Mouse (Mus musculus) forebrain, embryonic 16.5 days (tissue): ENCODE data around the gene Car14. TPM values are rescaled to one million over a fixed set of nuclear protein-coding genes. Genes with fewer than 3 reads are reported as not detected.

Experiments used
- ATAC-seq: fragments of 200-750 bp; cut with Nextera tagmentation; 2 replicates; pipeline ENCODE4 v1.8.0; 2017; ENCODE audit warnings: mild to moderate bottlenecking, moderate library complexity
- H3K27ac ChIP-seq: fragments of 300-500 bp; sonication (generic); 2 replicates; pipeline ENCODE4 v1.5.1; 2014; ENCODE audit warnings: low read length, control low read depth
- H3K27me3 ChIP-seq: fragments of 300-500 bp; sonication (generic); replicated peaks from 2 replicates; pipeline ENCODE4 v1.6.1; 2014; ENCODE audit warnings: low read length; ENCODE audit not compliant: control insufficient read depth, insufficient read depth
- H3K36me3 ChIP-seq: fragments of 300-500 bp; sonication (generic); 2 replicates; pipeline ENCODE4 v1.6.1; 2014; ENCODE audit not compliant: control insufficient read depth, insufficient read depth
- H3K4me1 ChIP-seq: fragments of 300-500 bp; sonication (generic); replicated peaks from 2 replicates; pipeline ENCODE4 v1.6.1; 2014; ENCODE audit warnings: low read length; ENCODE audit not compliant: control insufficient read depth, insufficient read depth
- H3K4me2 ChIP-seq: fragments of 300-500 bp; sonication (generic); 2 replicates; pipeline ENCODE4 v1.6.1; 2014; ENCODE audit warnings: mild to moderate bottlenecking, low read length, control low read depth
- H3K4me3 ChIP-seq: fragments of 300-500 bp; sonication (generic); replicated peaks from 2 replicates; pipeline ENCODE4 v1.5.1; 2014; ENCODE audit warnings: mild to moderate bottlenecking, low read length, control low read depth
- H3K9ac ChIP-seq: fragments of 300-500 bp; sonication (generic); replicated peaks from 2 replicates; pipeline ENCODE4 v1.6.1; 2014; ENCODE audit warnings: low read depth, low read length, control low read depth
- H3K9me3 ChIP-seq: fragments of 300-500 bp; sonication (generic); 2 replicates; pipeline ENCODE4 v1.6.1; 2016; ENCODE audit warnings: low read length; ENCODE audit not compliant: control insufficient read depth
- WGBS: fragments of 180-500 bp; shearing (Covaris S2); extraction: QIAGEN DNeasy Blood & Tissue Kit; methylation state at CpG from one replicate; pipeline ENCODE4 v1.1.7; 2014; 5-methylcytosine and 5-hydroxymethylcytosine counted together
- polyA plus RNA-seq: library from polyadenylated mRNA; unstranded; fragments of >200 nt; fragmentation: Nextera tagmentation; extraction: Ambion mirVana; gene quantifications from 2 replicates; pipeline ENCODE4 v1.2.1, GENCODE M21; 2015

Gene Car14
- polyA plus RNA-seq, 1 experiment from 2014 or later: 9.4 TPM

DNA sequence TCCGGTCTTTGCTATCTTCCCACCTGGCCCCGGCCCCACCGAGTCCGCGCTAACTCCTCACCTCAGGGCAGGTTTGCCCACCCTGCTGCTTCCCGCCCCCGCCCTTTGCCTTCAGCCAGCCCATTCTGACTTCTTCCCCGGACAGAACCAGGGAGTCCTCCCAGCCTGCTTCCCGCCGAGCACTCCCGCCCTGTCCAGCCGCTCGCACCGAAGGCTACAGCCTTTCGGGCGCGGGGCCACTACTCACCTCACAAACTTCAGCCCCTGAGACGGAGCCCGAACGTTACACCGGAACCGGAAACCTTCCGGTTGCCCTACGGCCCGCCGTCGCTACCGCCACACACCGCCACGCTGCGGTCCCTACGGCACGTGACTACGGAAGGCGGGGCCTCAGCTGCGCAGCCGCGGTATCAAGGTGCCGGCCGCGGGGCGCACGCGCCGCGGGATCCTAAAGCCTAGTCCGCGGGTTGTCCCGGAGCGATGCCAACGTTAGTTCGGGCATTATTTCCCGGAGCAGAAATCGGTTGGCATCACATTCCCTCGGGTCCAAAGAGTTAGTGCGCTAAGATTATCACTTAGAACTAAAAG is 48.9 kb downstream of the Car14 start, which contains the start of gene Prpf3:
Gene Prpf3, minus strand, starts transcription at position 384 of the 588 bp plus-strand sequence.
- Histone ChIP-seq H3K9me3 (no peaks in the 10 kb centered on the region), H3K36me3 (peaks cover 19% of the 10 kb centered on the region), H3K4me3 (peak within 1 kb of the TSS; percentile 95), H3K4me2 (peak within 1 kb of the TSS; percentile 70), H3K27me3 (no peaks in the 10 kb centered on the region), H3K4me1 (peaks cover 6% of the 10 kb centered on the region), H3K27ac (peak within 1 kb of the TSS; percentile 65), H3K9ac (peak within 1 kb of the TSS; percentile 80)
- peak; percentile 100 for ATAC-seq
- WGBS: under 1% methylated on average over 55 of the region's 56 CpGs

DNA sequence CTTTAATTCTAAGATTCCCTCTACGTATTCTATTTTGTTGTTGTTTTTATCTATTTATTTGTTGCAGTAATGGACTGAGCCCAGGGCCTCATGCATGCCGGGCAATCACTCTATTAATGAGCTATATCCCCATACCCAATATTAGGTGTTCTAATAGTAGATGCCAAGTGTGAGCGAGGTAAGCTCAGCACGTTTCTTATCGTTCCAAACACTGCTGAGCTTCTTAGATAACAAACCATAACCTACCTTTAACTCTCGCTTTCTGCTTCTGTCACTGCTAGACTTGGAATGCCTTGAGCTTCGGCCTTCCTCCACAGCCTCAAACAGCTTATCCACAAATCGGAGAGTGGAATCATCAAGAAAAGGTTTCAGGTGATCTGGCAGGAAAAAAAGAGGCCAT is 53.2 kb downstream of the Car14 start:
- Histone ChIP-seq H3K9ac (no peak overlapping the region), H3K4me1 (peaks cover 6% of the 10 kb centered on the region), H3K36me3 (peaks cover 45% of the 10 kb centered on the region), H3K4me2 (no peak overlapping the region), H3K9me3 (no peaks in the 10 kb centered on the region), H3K27me3 (no peaks in the 10 kb centered on the region), H3K4me3 (no peak overlapping the region), H3K27ac (no peak overlapping the region)
- no peak for ATAC-seq
- WGBS: 99% methylated on average over 8 of the region's 8 CpGs

DNA sequence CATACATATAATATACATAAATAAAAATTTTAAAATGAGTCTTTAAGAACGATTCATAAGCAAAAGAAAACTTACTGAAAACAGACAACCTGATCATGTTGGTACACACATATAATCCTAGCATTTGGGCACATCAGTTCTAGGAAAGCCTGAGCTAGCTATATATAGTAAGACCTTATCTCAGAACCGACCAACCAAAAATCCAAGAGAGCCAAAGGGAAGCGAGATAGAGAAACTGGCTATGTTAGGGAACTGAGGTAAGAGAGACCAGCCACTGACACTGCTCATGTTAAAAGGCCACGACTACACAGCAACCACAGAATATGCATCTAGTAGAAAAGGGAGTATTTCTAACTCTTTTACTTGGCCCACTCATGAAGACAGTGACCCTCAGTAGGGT is 53.9 kb downstream of the Car14 start:
- WGBS: 92% methylated on average over 4 of the region's 4 CpGs
- ATAC-seq: no peak

More for the DNA sequence above, 53.9 kb downstream of the Car14 start:
- H3K9ac ChIP-seq: no peak overlapping the region
- peaks cover 51% of the 10 kb centered on the region for H3K36me3 ChIP-seq
- H3K9me3 ChIP-seq: no peaks in the 10 kb centered on the region
- peaks cover 2% of the 10 kb centered on the region for H3K4me1 ChIP-seq
- H3K27me3 ChIP-seq: no peaks in the 10 kb centered on the region
- H3K4me2 ChIP-seq: no peak overlapping the region
- no peak overlapping the region for H3K27ac ChIP-seq
- no peak overlapping the region for H3K4me3 ChIP-seq

Other genes starting within 250 kb of the Car14 start
- 43.4 and 48.3 TPM in 2 replicates for gene Mcl1, start 245.9 kb downstream of the Car14 start, polyA plus RNA-seq
- gene Adamtsl4, start 216.8 kb downstream of the Car14 start, polyA plus RNA-seq: 0.48 and 1.2 TPM in 2 replicates
- gene Ecm1, start 165.1 kb downstream of the Car14 start, polyA plus RNA-seq: 7.9 and 11.0 TPM in 2 replicates
- 49.5 and 53.0 TPM in 2 replicates for gene Tars2, start 144.5 kb downstream of the Car14 start, polyA plus RNA-seq
- gene Rprd2, start 85.8 kb downstream of the Car14 start, polyA plus RNA-seq: 23.5 and 29.0 TPM in 2 replicates
- gene Prpf3, start 48.8 kb downstream of the Car14 start, polyA plus RNA-seq: 47.2 and 49.1 TPM in 2 replicates
- 243 and 277 TPM in 2 replicates for gene Mrps21, start 33.2 kb downstream of the Car14 start, polyA plus RNA-seq
- 4.1 and 5.7 TPM in 2 replicates for gene Ciart, start 22.4 kb downstream of the Car14 start, polyA plus RNA-seq
- 13.8 and 14.4 TPM in 2 replicates for gene BC028528, start 12.7 kb downstream of the Car14 start, polyA plus RNA-seq
- gene Aph1a, start 10.7 kb downstream of the Car14 start, polyA plus RNA-seq: 35.6 and 35.9 TPM in 2 replicates
- 185 and 205 TPM in 2 replicates for gene Anp32e, start 24.6 kb upstream of the Car14 start, polyA plus RNA-seq
- gene Plekho1, start 91.3 kb upstream of the Car14 start, polyA plus RNA-seq: 71.4 and 74.9 TPM in 2 replicates
- 55.3 and 57.4 TPM in 2 replicates for gene Vps45, start 153.8 kb upstream of the Car14 start, polyA plus RNA-seq
- 8.8 and 9.3 TPM in 2 replicates for gene Otud7b, start 199.8 kb upstream of the Car14 start, polyA plus RNA-seq